Mouse (Mus musculus): Measurements from ENCODE around the gene Tenm3. TPM values are rescaled to one million over a fixed set of nuclear protein-coding genes. Genes with fewer than 3 reads are reported as not detected.

The Tenm3 gene
- polyA plus RNA-seq, 1 experiment from 2014 or later = 4.7 TPM

GRCm38 (mm10) chr8:48688188-48688587 is 155.6 kb downstream of the Tenm3 start:
- DNase-seq = peak; percentile 61
- 33% methylated on average over 9 of the region's 9 CpGs for WGBS (ENCODE audit: insufficient replicate concordance)

DNA sequence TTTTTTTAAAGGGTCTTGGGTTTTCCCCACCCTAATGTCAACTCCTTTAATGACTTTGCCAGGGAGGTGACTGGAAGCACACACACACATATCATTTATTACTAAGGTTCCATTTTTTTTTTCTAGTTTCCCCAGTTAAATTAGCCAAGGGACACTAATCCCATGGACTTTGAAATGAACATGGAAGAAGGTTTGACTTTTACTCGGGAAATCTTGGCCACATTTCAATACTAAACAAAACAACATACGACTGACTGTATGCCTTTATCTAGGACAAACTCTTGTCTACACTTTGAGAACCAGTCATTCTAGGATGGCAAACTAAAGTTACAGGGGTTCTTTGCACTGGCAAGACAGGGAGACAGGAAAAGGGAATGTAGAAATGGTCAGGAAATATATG is 170.3 kb downstream of the Tenm3 start:
- Histone ChIP-seq H3K27ac (ENCODE audit: low read depth) (no peak overlapping the region), H3K4me3 (ENCODE audit: low read depth, low read length) (no peak overlapping the region), H3K36me3 (replicated peaks; ENCODE audit: insufficient read depth, low read length) (no peaks in the 10 kb centered on the region), H3K27me3 (ENCODE audit: insufficient read depth, low read length) (no peaks in the 10 kb centered on the region), H3K9me3 (ENCODE audit: low read length) (no peaks in the 10 kb centered on the region), H3K4me1 (ENCODE audit: insufficient read depth) (no peaks in the 10 kb centered on the region), H3K4me2 (ENCODE audit: low read depth, low read length) (no peak overlapping the region), H3K9ac (replicated peaks) (no peak overlapping the region)
- WGBS (ENCODE audit: insufficient replicate concordance) = 46% methylated on average over 2 of the region's 2 CpGs
- TF ChIP-seq CTCF (IDR thresholded peaks at IDR 0.05; ENCODE audit: low read depth) = no peak
- no peak for TF ChIP-seq EP300 (IDR thresholded peaks at IDR 0.05; ENCODE audit: low read depth)
- DNase-seq = no peak
- no peak for ATAC-seq

More at GRCm38 (mm10) chr8:48688188-48688587, 155.6 kb downstream of the Tenm3 start:
- Histone ChIP-seq H3K4me3 (ENCODE audit: low read depth, low read length) (no peak overlapping the region), H3K4me2 (ENCODE audit: low read depth, low read length) (no peak overlapping the region; the same call in 1 of the 2 replicates), H3K9ac (replicated peaks) (no peak overlapping the region), H3K9me3 (ENCODE audit: low read length) (no peaks in the 10 kb centered on the region), H3K27me3 (ENCODE audit: insufficient read depth, low read length) (no peaks in the 10 kb centered on the region), H3K27ac (ENCODE audit: low read depth) (peak overlapping the region; percentile 49), H3K4me1 (ENCODE audit: insufficient read depth) (no peaks in the 10 kb centered on the region; the same call in 1 of the 2 replicates), H3K36me3 (replicated peaks; ENCODE audit: insufficient read depth, low read length) (no peaks in the 10 kb centered on the region)
- ATAC-seq = peak; percentile 97
- peak; percentile 53; the same call in 1 of the 2 replicates for TF ChIP-seq EP300 (IDR thresholded peaks at IDR 0.05; ENCODE audit: low read depth)
- TF ChIP-seq CTCF (IDR thresholded peaks at IDR 0.05; ENCODE audit: low read depth) = no peak

DNA sequence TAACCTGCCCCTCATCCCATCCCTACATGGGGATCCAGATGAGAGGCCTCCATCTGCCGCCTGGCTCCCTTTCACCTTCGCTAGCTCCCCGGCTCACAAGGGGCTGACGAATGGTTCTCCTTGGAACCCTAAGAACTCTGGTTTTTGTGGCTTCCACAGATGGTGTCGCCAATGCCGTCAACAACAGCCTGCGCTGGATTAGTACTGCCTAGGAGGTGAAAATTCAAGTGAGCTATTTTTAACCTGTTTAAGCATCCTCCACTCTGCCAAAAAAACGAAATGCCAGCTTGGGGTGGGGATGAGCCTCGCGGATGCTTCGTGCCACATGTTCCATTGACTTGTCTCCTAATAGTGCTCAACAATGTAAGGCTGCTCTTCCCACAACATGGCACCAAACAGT is 171.3 kb downstream of the Tenm3 start:
- Histone ChIP-seq H3K36me3 (replicated peaks; ENCODE audit: insufficient read depth, low read length) (no peaks in the 10 kb centered on the region), H3K27ac (ENCODE audit: low read depth) (no peak overlapping the region), H3K4me2 (ENCODE audit: low read depth, low read length) (no peak overlapping the region), H3K9ac (replicated peaks) (no peak overlapping the region), H3K4me1 (ENCODE audit: insufficient read depth) (no peaks in the 10 kb centered on the region), H3K27me3 (ENCODE audit: insufficient read depth, low read length) (no peaks in the 10 kb centered on the region), H3K4me3 (ENCODE audit: low read depth, low read length) (no peak overlapping the region), H3K9me3 (ENCODE audit: low read length) (no peaks in the 10 kb centered on the region)
- no peak for DNase-seq
- no peak for ATAC-seq
- WGBS (ENCODE audit: insufficient replicate concordance) = 87% methylated on average over 11 of the region's 11 CpGs
- TF ChIP-seq CTCF (IDR thresholded peaks at IDR 0.05; ENCODE audit: low read depth) (no peak), EP300 (IDR thresholded peaks at IDR 0.05; ENCODE audit: low read depth) (no peak)

DNA sequence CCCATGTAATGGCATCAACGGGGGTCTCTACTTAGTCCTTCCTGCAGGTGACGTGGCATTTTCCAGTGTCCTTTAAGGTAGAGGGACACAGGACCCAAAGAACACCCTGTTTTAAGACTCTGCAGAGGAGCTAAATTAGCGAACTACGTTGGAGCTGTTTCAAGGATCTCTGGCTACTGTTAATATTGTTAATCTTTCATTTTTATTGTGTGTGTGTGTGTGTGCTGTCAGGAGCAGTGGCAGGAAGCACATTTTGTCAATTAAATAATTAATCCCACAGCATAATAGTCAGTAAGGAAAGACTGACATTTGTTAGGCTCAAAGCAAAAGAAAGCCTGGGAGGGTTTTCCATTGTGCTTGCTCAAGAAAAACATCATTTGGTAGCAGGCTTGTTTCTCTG is 172.4 kb downstream of the Tenm3 start:
- no peaks in the 10 kb centered on the region for H3K4me1 ChIP-seq (ENCODE audit: insufficient read depth)
- no peak overlapping the region for H3K27ac ChIP-seq (ENCODE audit: low read depth)
- no peaks in the 10 kb centered on the region for H3K36me3 ChIP-seq (replicated peaks; ENCODE audit: insufficient read depth, low read length)
- 75% methylated on average over 4 of the region's 4 CpGs for WGBS (ENCODE audit: insufficient replicate concordance)
- no peak overlapping the region for H3K4me2 ChIP-seq (ENCODE audit: low read depth, low read length)
- no peak overlapping the region for H3K4me3 ChIP-seq (ENCODE audit: low read depth, low read length)
- H3K9ac ChIP-seq (replicated peaks) = no peak overlapping the region
- no peaks in the 10 kb centered on the region for H3K9me3 ChIP-seq (ENCODE audit: low read length)
- no peaks in the 10 kb centered on the region for H3K27me3 ChIP-seq (ENCODE audit: insufficient read depth, low read length)
- no peak for TF ChIP-seq EP300 (IDR thresholded peaks at IDR 0.05; ENCODE audit: low read depth)
- no peak for TF ChIP-seq CTCF (IDR thresholded peaks at IDR 0.05; ENCODE audit: low read depth)
- ATAC-seq = no peak
- no peak for DNase-seq

- ATAC-seq (no peak), DNase-seq (no peak)
- H3K36me3 ChIP-seq (replicated peaks; ENCODE audit: insufficient read depth, low read length) = no peaks in the 10 kb centered on the region
- no peaks in the 10 kb centered on the region for H3K27me3 ChIP-seq (ENCODE audit: insufficient read depth, low read length)
- H3K9me3 ChIP-seq (ENCODE audit: low read length) = no peaks in the 10 kb centered on the region
- H3K4me3 ChIP-seq (ENCODE audit: low read depth, low read length) = no peak overlapping the region
- TF ChIP-seq CTCF (IDR thresholded peaks at IDR 0.05; ENCODE audit: low read depth) (no peak), EP300 (IDR thresholded peaks at IDR 0.05; ENCODE audit: low read depth) (no peak)
- H3K9ac ChIP-seq (replicated peaks) = no peak overlapping the region
- H3K4me1 ChIP-seq (ENCODE audit: insufficient read depth) = no peaks in the 10 kb centered on the region
- no peak overlapping the region for H3K4me2 ChIP-seq (ENCODE audit: low read depth, low read length)
- H3K27ac ChIP-seq (ENCODE audit: low read depth) = no peak overlapping the region
- WGBS (ENCODE audit: insufficient replicate concordance) = 60% methylated on average over 3 of the region's 3 CpGs
Measured at GRCm38 (mm10) chr8:48670895-48671294, 172.9 kb downstream of the Tenm3 start.

- no peak overlapping the region for H3K4me3 ChIP-seq (ENCODE audit: low read depth, low read length)
- H3K4me1 ChIP-seq (ENCODE audit: insufficient read depth) = no peaks in the 10 kb centered on the region
- WGBS (ENCODE audit: insufficient replicate concordance) = 63% methylated on average over 1 of the region's 1 CpGs
- no peak overlapping the region for H3K4me2 ChIP-seq (ENCODE audit: low read depth, low read length)
- no peaks in the 10 kb centered on the region for H3K36me3 ChIP-seq (replicated peaks; ENCODE audit: insufficient read depth, low read length)
- H3K9ac ChIP-seq (replicated peaks) = no peak overlapping the region
- H3K27me3 ChIP-seq (ENCODE audit: insufficient read depth, low read length) = no peaks in the 10 kb centered on the region
- no peak overlapping the region for H3K27ac ChIP-seq (ENCODE audit: low read depth)
- TF ChIP-seq EP300 (IDR thresholded peaks at IDR 0.05; ENCODE audit: low read depth) (no peak), CTCF (IDR thresholded peaks at IDR 0.05; ENCODE audit: low read depth) (no peak)
- no peak for ATAC-seq
- DNase-seq = no peak
- H3K9me3 ChIP-seq (ENCODE audit: low read length) = no peaks in the 10 kb centered on the region
Measured at GRCm38 (mm10) chr8:48670387-48670786, 173.4 kb downstream of the Tenm3 start.

GRCm38 (mm10) chr8:48665193-48665592 is 178.6 kb downstream of the Tenm3 start:
- Histone ChIP-seq H3K27ac (ENCODE audit: low read depth) (no peak overlapping the region), H3K4me1 (ENCODE audit: insufficient read depth) (no peaks in the 10 kb centered on the region), H3K4me3 (ENCODE audit: low read depth, low read length) (no peak overlapping the region), H3K27me3 (ENCODE audit: insufficient read depth, low read length) (no peaks in the 10 kb centered on the region), H3K36me3 (replicated peaks; ENCODE audit: insufficient read depth, low read length) (no peaks in the 10 kb centered on the region), H3K9me3 (ENCODE audit: low read length) (no peaks in the 10 kb centered on the region), H3K4me2 (ENCODE audit: low read depth, low read length) (no peak overlapping the region), H3K9ac (replicated peaks) (no peak overlapping the region)
- WGBS (ENCODE audit: insufficient replicate concordance) = 81% methylated on average over 3 of the region's 3 CpGs
- DNase-seq (no peak), ATAC-seq (no peak)
- TF ChIP-seq CTCF (IDR thresholded peaks at IDR 0.05; ENCODE audit: low read depth) = no peak
- TF ChIP-seq EP300 (IDR thresholded peaks at IDR 0.05; ENCODE audit: low read depth) = no peak

Data from liver, postnatal 0 days (tissue).